Mouse (Mus musculus) myocyte (in vitro differentiated cells): Measurements from ENCODE around the gene Tmem132e.

Experiments
- MAX ChIP-seq: IDR thresholded peaks from one replicate; pipeline ENCODE4 v1.6.1; 2011; ENCODE audit warnings: low read depth, mild to moderate bottlenecking, control low read depth
- MYOD1 ChIP-seq, 3 experiments: IDR thresholded peaks; one replicate each; pipeline ENCODE4 v1.6.1; 2011; ENCODE audit warnings: control low read depth in 2 of 3, low read depth in 2 of 3, mild to moderate bottlenecking in 2 of 3, moderate library complexity in 1 of 3; ENCODE audit not compliant: insufficient read length in 2 of 3, control insufficient read depth in 1 of 3
- MYOG ChIP-seq, 3 experiments: IDR thresholded peaks; one replicate each; pipeline ENCODE4 v1.6.1; 2011; ENCODE audit warnings: control low read depth in 2 of 3, low read depth in 2 of 3, mild to moderate bottlenecking in 2 of 3; ENCODE audit not compliant: insufficient read length in 2 of 3, control insufficient read depth in 1 of 3, insufficient read depth in 1 of 3
- POLR2A ChIP-seq: IDR thresholded peaks from one replicate; pipeline ENCODE4 v1.6.1; 2011; ENCODE audit warnings: low read depth, mild to moderate bottlenecking, control low read depth, moderate library complexity; ENCODE audit not compliant: insufficient read length
- POLR2AphosphoS2 ChIP-seq: IDR thresholded peaks from one replicate; pipeline ENCODE4 v1.6.1; 2011; ENCODE audit warnings: low read depth, control low read depth; ENCODE audit not compliant: insufficient read length
- TCF12 ChIP-seq: IDR thresholded peaks from one replicate; pipeline ENCODE4 v1.6.1; 2011; ENCODE audit warnings: mild to moderate bottlenecking, control low read depth; ENCODE audit not compliant: poor library complexity, insufficient read depth, severe bottlenecking
- USF1 ChIP-seq: IDR thresholded peaks from one replicate; pipeline ENCODE4 v1.6.1; 2011; ENCODE audit warnings: low read depth, mild to moderate bottlenecking, control low read depth, moderate library complexity

DNA sequence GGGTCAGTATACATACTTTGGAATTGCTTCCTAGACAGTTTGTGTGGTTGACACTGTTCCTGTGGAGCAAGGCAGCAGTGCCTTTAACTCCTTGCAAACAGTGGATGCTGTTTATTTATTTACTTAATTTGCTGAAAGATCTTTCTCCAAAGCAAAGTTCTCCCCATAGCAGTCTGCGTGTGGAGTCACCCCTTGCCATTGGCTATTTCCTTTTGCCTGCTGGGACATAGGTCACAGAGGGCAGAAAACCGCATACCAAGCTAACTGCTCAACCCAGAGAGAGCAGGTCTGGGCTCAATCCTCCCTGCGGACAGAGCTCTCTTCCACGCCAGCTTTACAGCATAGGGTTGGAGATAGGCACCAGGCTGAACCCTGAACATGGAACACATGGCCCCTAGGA, 34.8 kb downstream of the Tmem132e start:
- TF ChIP-seq MYOG (IDR thresholded peaks at IDR 0.05; ENCODE audit: control insufficient read depth in 1 of 3, insufficient read depth in 1 of 3, insufficient read length in 2 of 3, low read depth in 2 of 3) (no peak), MYOD1 (IDR thresholded peaks at IDR 0.05; ENCODE audit: control insufficient read depth in 1 of 3, insufficient read length in 2 of 3, low read depth in 2 of 3) (no peak), POLR2A (no peak), MAX (no peak), USF1 (no peak), TCF12 (no peak), POLR2AphosphoS2 (no peak)
